Mouse (Mus musculus) limb, embryonic 11.5 days (tissue): ENCODE measurements around the gene Stx6. TPM values are rescaled to one million over a fixed set of nuclear protein-coding genes. Genes with fewer than 3 reads are reported as not detected.
A peak's percentile ranks its signal among the peaks of the same experiment; 100 is the strongest.

Experiments
- ATAC-seq: fragments of 200-750 bp; cut with Nextera tagmentation; 2 replicates; pipeline ENCODE4 v1.8.0; 2017; ENCODE audit warnings: low read depth; ENCODE audit not compliant: insufficient number of reproducible peaks, low FRiP score, low TSS enrichment
- DNase-seq: peaks from one replicate; pipeline ENCODE4 v3.0.0-alpha.2; 2015; ENCODE audit warnings: low spot score
- H3K27ac ChIP-seq: fragments of 300-500 bp; sonication (generic); replicated peaks from 2 replicates; pipeline ENCODE4 v1.5.1; 2014; ENCODE audit warnings: low read depth, mild to moderate bottlenecking, low read length
- H3K27me3 ChIP-seq: fragments of 300-500 bp; sonication (generic); 2 replicates; pipeline ENCODE4 v1.6.1; 2014; ENCODE audit warnings: mild to moderate bottlenecking, low read length, mixed read lengths; ENCODE audit not compliant: control insufficient read depth, insufficient read depth
- H3K36me3 ChIP-seq: fragments of 300-500 bp; sonication (generic); 2 replicates; pipeline ENCODE4 v1.6.1; 2014; ENCODE audit warnings: mild to moderate bottlenecking, low read length, moderate library complexity, mixed read lengths; ENCODE audit not compliant: control insufficient read depth, insufficient read depth
- H3K4me1 ChIP-seq: fragments of 300-500 bp; sonication (generic); 2 replicates; pipeline ENCODE4 v1.6.1; 2014; ENCODE audit warnings: low read length, mixed read lengths; ENCODE audit not compliant: control insufficient read depth, insufficient read depth
- H3K4me2 ChIP-seq: fragments of 300-500 bp; sonication (generic); 2 replicates; pipeline ENCODE4 v1.6.1; 2014; ENCODE audit warnings: low read depth, mild to moderate bottlenecking, moderate library complexity; ENCODE audit not compliant: severe bottlenecking
- H3K4me3 ChIP-seq: fragments of 300-500 bp; sonication (generic); 2 replicates; pipeline ENCODE4 v1.5.1; 2014; ENCODE audit warnings: low read depth, low read length
- H3K9ac ChIP-seq: fragments of 300-500 bp; sonication (generic); 2 replicates; pipeline ENCODE4 v1.6.1; 2014; ENCODE audit warnings: mild to moderate bottlenecking, low read length
- H3K9me3 ChIP-seq: fragments of 300-500 bp; sonication (generic); 2 replicates; pipeline ENCODE4 v1.6.1; 2016; ENCODE audit warnings: low read length; ENCODE audit not compliant: control insufficient read depth
- WGBS: fragments of 180-500 bp; shearing (Covaris S2); extraction: QIAGEN DNeasy Blood & Tissue Kit; methylation state at CpG from one replicate; pipeline ENCODE4 v1.1.7; 2014; 5-methylcytosine and 5-hydroxymethylcytosine counted together
- polyA plus RNA-seq: library from polyadenylated mRNA; unstranded; fragments of >200 nt; fragmentation: Nextera tagmentation; extraction: Ambion mirVana; gene quantifications from 2 replicates; pipeline ENCODE4 v1.2.1, GENCODE M21; 2014

Stx6 gene
- polyA plus RNA-seq, 1 experiment from 2014 or later: 91.8 TPM

- peak; percentile 89 for DNase-seq
- peak overlapping the region; percentile 35 for H3K9ac ChIP-seq
- no peak overlapping the region for H3K4me3 ChIP-seq
- no peaks in the 10 kb centered on the region for H3K36me3 ChIP-seq
- no peak overlapping the region for H3K4me2 ChIP-seq
- no peaks in the 10 kb centered on the region for H3K27me3 ChIP-seq
- 8% methylated on average over 6 of the region's 6 CpGs for WGBS
- H3K9me3 ChIP-seq: no peaks in the 10 kb centered on the region
- H3K27ac ChIP-seq: peak overlapping the region; percentile 68
- peaks cover 56% of the 10 kb centered on the region for H3K4me1 ChIP-seq
- ATAC-seq: peak; percentile 77
These were observed 54.0 kb downstream of the Stx6 start for GRCm38 (mm10) chr1:155212493-155212892.

DNA sequence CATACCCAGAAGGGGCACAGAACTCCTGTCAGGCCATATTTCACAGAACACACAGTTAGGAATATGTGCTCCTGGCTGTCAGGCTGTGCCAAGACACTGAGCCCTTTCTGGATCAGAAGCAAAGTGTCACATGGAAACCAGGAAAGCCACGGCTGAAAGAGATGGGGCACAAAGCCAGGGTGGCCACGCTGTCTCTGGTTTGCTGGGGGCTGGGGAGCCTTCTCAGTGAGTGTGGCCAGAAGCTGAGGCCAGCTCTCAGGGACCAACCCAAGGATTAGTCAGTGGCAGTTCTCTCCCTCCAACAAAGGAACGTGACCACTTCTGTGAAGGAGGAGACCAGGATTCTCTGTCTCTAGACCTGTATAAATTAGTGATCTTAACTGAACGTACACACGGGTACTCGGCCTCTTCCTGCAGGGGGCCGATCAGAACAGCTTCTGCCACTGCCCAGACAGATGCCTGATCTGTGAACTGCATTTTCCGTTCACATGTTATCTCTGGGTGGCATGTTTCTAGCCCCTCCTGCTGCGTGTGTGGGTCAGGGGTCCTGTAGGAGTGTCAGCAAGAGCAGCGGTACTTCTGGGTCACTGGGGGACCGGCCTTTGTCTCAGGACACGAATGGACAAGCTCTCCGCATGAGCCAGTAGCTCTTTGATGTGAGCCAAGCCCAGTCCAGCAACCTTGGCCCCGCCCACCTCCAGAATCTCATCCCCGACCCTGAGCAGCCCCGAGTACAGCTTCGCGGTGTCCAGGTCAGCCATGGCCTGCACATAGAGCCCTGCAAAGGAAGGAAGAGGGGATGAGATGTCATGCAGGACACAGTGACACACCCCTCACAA is 54.6 kb downstream of the Stx6 start:
- ATAC-seq: no peak
- no peaks in the 10 kb centered on the region for H3K36me3 ChIP-seq
- 21% methylated on average over 18 of the region's 18 CpGs for WGBS
- peaks cover 56% of the 10 kb centered on the region for H3K4me1 ChIP-seq
- H3K4me2 ChIP-seq: no peak overlapping the region
- no peaks in the 10 kb centered on the region for H3K27me3 ChIP-seq
- no peak for DNase-seq
- no peaks in the 10 kb centered on the region for H3K9me3 ChIP-seq
- no peak overlapping the region for H3K4me3 ChIP-seq
- peak overlapping the region; percentile 68 for H3K27ac ChIP-seq
- H3K9ac ChIP-seq: peak overlapping the region; percentile 0; the same call in 1 of the 2 replicates

DNA sequence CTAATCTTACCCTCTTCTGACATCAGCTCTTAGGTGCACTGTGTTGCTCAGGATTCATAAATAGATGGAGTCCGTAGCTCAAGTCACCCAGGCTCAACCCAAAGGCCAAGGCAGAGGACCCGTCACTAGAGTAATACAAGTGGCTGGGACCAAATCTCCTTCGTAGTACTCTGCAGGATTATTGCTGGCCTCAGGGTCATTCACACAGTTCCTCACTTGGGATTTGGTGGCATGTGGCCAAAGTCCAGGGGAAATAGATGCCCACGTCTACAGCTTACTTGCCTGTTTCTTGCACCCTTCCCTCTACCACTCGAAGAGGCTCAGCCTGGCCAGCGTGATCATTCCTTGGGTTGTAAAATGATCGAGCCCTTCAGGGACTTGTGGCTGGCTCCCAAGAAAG is 55.4 kb downstream of the Stx6 start:
- no peak for ATAC-seq
- Histone ChIP-seq H3K9me3 (no peaks in the 10 kb centered on the region), H3K27ac (no peak overlapping the region), H3K9ac (no peak overlapping the region; the same call in 1 of the 2 replicates), H3K36me3 (no peaks in the 10 kb centered on the region), H3K4me2 (no peak overlapping the region), H3K4me3 (no peak overlapping the region), H3K4me1 (peaks cover 56% of the 10 kb centered on the region), H3K27me3 (no peaks in the 10 kb centered on the region)
- DNase-seq: no peak
- 81% methylated on average over 7 of the region's 7 CpGs for WGBS

GRCm38 (mm10) chr1:155215066-155215764 is 56.7 kb downstream of the Stx6 start:
- H3K27ac ChIP-seq: 0 out of 2 replicates have a peak overlapping the region, but pooled peaks have one; percentile 10
- 36% methylated on average over 9 of the region's 9 CpGs for WGBS
- no peak overlapping the region for H3K9ac ChIP-seq
- H3K27me3 ChIP-seq: no peaks in the 10 kb centered on the region
- H3K4me1 ChIP-seq: peaks cover 56% of the 10 kb centered on the region
- H3K9me3 ChIP-seq: no peaks in the 10 kb centered on the region
- ATAC-seq: 0 out of 2 replicates have a peak, but pooled peaks have one; percentile 5
- H3K4me2 ChIP-seq: no peak overlapping the region
- DNase-seq: peak; percentile 57
- H3K4me3 ChIP-seq: no peak overlapping the region
- H3K36me3 ChIP-seq: no peaks in the 10 kb centered on the region; the same call in 1 of the 2 replicates

GRCm38 (mm10) chr1:155216313-155216712 is 57.8 kb downstream of the Stx6 start:
- ATAC-seq (no peak), DNase-seq (no peak)
- H3K27me3 ChIP-seq: no peaks in the 10 kb centered on the region
- H3K9me3 ChIP-seq: no peaks in the 10 kb centered on the region
- H3K4me3 ChIP-seq: no peak overlapping the region
- no peaks in the 10 kb centered on the region; the same call in 1 of the 2 replicates for H3K36me3 ChIP-seq
- 65% methylated on average over 11 of the region's 11 CpGs for WGBS
- H3K4me2 ChIP-seq: no peak overlapping the region
- H3K9ac ChIP-seq: no peak overlapping the region
- H3K27ac ChIP-seq: peak overlapping the region; percentile 52; the same call in 1 of the 2 replicates
- peaks cover 47% of the 10 kb centered on the region for H3K4me1 ChIP-seq

GRCm38 (mm10) chr1:155216844-155217243 is 58.3 kb downstream of the Stx6 start:
- Histone ChIP-seq H3K9ac (no peak overlapping the region), H3K4me3 (no peak overlapping the region), H3K4me2 (no peak overlapping the region), H3K9me3 (no peaks in the 10 kb centered on the region), H3K4me1 (peaks cover 41% of the 10 kb centered on the region), H3K36me3 (no peaks in the 10 kb centered on the region; the same call in 1 of the 2 replicates), H3K27me3 (no peaks in the 10 kb centered on the region), H3K27ac (peak overlapping the region; percentile 52)
- WGBS: 43% methylated on average over 6 of the region's 6 CpGs
- ATAC-seq (no peak), DNase-seq (no peak)

DNA sequence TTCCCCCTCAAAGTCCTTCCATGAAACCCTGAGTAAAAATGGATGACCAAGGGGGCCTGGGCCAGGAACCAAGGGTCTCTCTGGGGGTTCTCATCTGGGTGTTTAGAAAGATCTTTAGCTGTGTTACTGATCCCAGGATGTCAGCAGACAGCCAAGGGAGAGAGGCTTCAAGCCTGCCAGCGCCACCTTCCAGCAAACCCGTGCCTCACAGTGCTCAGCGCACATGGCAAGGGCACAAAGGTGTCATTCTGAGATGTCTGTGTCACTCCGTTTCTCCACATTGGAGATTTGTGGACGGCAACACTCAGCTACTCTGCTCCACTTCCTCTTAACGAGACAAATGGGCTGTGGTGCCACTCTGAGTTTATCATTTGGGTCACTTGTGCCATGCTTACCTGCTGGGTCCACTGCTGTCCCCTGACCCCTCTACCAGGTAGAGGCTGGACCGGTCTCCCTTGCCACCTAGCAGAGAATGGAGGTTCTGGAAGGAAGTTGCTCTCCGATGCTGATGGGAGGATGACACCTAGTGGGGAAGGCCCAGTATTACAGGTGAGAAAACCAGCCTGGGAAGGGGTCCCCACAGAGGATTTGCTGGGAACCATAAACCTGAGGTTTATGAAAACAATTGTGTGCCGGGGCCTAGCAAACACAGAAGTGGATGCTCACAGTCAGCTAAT is 59.5 kb downstream of the Stx6 start:
- Histone ChIP-seq H3K4me3 (no peak overlapping the region), H3K27me3 (no peaks in the 10 kb centered on the region), H3K27ac (no peak overlapping the region), H3K9me3 (no peaks in the 10 kb centered on the region), H3K4me2 (no peak overlapping the region), H3K36me3 (no peaks in the 10 kb centered on the region; the same call in 1 of the 2 replicates), H3K4me1 (peaks cover 31% of the 10 kb centered on the region), H3K9ac (no peak overlapping the region)
- 57% methylated on average over 9 of the region's 9 CpGs for WGBS
- ATAC-seq (no peak), DNase-seq (peak; percentile 80)

GRCm38 (mm10) chr1:155218924-155219323 is 60.4 kb downstream of the Stx6 start:
- peaks cover 23% of the 10 kb centered on the region for H3K4me1 ChIP-seq
- ATAC-seq: no peak
- no peak overlapping the region for H3K9ac ChIP-seq
- no peaks in the 10 kb centered on the region; the same call in 1 of the 2 replicates for H3K36me3 ChIP-seq
- H3K4me3 ChIP-seq: no peak overlapping the region
- no peaks in the 10 kb centered on the region for H3K27me3 ChIP-seq
- H3K27ac ChIP-seq: no peak overlapping the region
- no peak for DNase-seq
- H3K4me2 ChIP-seq: no peak overlapping the region
- 82% methylated on average over 5 of the region's 5 CpGs for WGBS
- no peaks in the 10 kb centered on the region for H3K9me3 ChIP-seq
